Mouse (Mus musculus) frontal cortex, postnatal 14 days (tissue): ENCODE results near the gene Olfr477.
"Not testable (repeated sequence)": the region's sequence is repeated elsewhere in the genome, so short reads cannot be mapped to it uniquely, and the experiment has no call there.

Experiments
- DNase-seq, 2 experiments: peaks; one replicate each; pipeline ENCODE4 v3.0.0; 2022; ENCODE audit warnings: low spot score in 2 of 2

The Olfr477 gene

GRCm38 (mm10) chr7:107986393-107986792, at the start of gene Olfr477:
Gene Olfr477 (plus strand): TSS chr7:107986693.
- DNase-seq, result no peak

DNA sequence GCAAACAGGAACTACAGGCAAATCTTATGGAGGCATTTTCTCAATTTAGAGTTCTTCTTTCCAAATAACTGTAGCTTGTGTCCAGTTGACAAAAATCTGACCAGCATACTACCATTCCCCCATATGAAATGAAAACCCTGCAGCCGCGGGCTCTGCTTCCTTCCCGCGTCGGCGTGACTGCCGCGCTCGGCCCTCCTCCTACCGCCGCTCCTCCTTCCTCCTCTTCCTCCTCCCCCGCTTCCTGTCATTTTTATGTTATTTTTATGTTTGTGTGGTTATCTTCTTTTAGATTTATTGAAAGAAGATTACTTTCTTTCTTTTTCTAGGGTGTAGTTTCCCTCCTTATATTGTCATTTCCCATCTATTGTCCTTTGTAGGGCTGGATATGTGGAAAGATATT, 34.0 kb upstream of the Olfr477 start:
- DNase-seq, result not testable (repeated sequence)

GRCm38 (mm10) chr7:107954343-107954742, 32.1 kb upstream of the Olfr477 start, which contains the start of gene Olfr474:
Gene Olfr474 (plus strand): TSS chr7:107954643.
- DNase-seq, result no peak

GRCm38 (mm10) chr7:107964503-107964902, 22.0 kb upstream of the Olfr477 start, which contains the start of gene Olfr476:
Gene Olfr476 (plus strand): TSS chr7:107964803.
- no peak for DNase-seq

- DNase-seq, result not testable (repeated sequence)
Observed at GRCm38 (mm10) chr7:108014256-108014655, 27.8 kb downstream of the Olfr477 start.

DNA sequence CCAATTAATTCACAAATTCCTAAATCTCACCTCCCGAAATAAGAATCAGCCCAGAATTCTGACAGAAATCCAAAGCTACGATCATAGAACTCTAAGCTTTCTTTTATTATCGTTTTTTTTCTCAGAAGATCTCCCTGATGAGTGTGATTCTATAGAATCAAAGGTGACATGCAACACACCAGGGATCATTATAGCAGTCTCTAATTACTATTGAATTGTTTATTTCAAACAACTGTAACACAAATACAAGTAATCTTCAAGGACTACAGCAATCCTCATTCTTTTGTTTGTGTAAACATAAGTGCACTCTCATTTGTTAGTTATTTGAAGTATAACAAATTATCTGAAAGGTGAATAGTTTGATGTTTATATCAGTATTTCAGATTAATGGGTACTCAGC, 47.4 kb downstream of the Olfr477 start, which contains the start of gene Olfr478:
Gene Olfr478, minus strand, starts transcription at position 101 of the 400 bp plus-strand sequence.
- no peak for DNase-seq
